Mouse (Mus musculus): ENCODE measurements around the gene Spsb4.

DNA sequence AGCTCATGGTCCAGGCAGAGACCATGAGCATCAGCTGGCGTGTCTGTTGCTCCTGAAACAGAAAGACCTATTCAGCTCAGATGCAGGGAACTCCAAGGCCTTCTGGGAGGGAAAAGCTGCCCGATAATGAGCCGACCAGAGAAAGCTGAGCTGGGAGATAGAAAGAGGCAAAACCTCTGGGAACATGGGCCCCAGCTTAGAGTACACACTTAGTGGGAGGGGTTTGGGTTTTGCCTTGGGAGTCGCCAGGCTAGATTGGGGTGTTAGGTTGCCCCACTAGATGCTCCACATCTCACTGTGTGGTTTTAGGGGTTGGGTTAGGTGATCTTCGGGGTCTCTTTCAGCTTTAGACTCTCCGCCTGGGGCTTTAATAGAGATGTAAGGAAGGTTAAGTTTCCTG is 95.5 kb downstream of the Spsb4 start:
- TF ChIP-seq CTCF (IDR thresholded peaks at IDR 0.05; ENCODE audit: extremely low read depth, insufficient read length, insufficient replicate concordance, low read depth, low read length) = no peak
- no peak for TF ChIP-seq POLR2A (IDR thresholded peaks at IDR 0.05; ENCODE audit: low read depth, low read length)

All from small intestine, adult 2 months (tissue).